ENCODE assay signal across 24 mouse cellular contexts in the genomic region with DNA sequence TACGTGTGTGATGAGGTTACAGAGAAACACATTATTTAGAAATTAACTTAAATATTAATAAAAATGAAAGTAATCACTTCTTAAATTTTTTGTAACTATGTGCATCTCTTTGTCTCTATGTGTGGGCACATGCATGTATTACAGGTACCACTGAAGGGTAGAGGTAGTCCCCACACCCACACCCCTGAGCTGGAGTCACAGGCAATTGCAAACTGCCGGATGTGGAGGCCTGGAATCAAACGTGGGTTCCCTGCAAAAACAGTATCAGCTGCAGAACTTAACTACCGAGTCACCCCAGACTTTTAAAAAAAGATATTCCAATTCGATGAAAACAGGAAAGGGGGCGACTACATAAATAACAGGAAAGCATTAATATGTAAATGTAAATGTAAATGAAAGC.
A peak's percentile ranks its signal among the peaks of the same experiment; 100 is the strongest.
DNase-seq lines count a peak whose midpoint lies in the region; ATAC-seq and TF ChIP-seq lines count a peak whose summit lies in the region.
"Had no signal": no experiment of that assay in that cellular context is flagged by ENCODE, and none has a peak within 500 bp of the region (broad histone marks: within the 10 kb centered on the region; RNA-seq: fewer than 3 reads in every experiment).

No protein-coding gene starts in this region.

- intact Hi-C loops in gastrocnemius, adult 2 months (cut with DNase I): no loop called here

- 0 out of 2 replicates have a peak, but pooled peaks have one; percentile 44 for ATAC-seq in forebrain, embryonic 14.5 days
- ATAC-seq in megakaryocyte progenitor cell, adult 5-6 weeks (replicated peaks; ENCODE audit: poor library complexity): no peak
- ATAC-seq: activated CD4-positive, CD25-positive, alpha-beta regulatory T cell, adult 4 months; forebrain, embryonic 16.5 days; intestine, postnatal 0 days had no signal

- no peaks in the 10 kb centered on the region for H3K27me3 ChIP-seq in forebrain, embryonic 14.5 days (replicated peaks; ENCODE audit: control insufficient read depth, insufficient read depth, low read length)
- no peaks in the 10 kb centered on the region for H3K27me3 ChIP-seq in forebrain, embryonic 10.5 days (ENCODE audit: poor library complexity, severe bottlenecking)
- H3K27me3 ChIP-seq: embryonic facial prominence, embryonic 13.5 days; hindbrain, embryonic 12.5 days; hindbrain, embryonic 15.5 days had no signal

- H3K9ac ChIP-seq in forebrain, embryonic 14.5 days (ENCODE audit: low read length): no peak overlapping the region
- H3K9ac ChIP-seq: embryonic facial prominence, embryonic 13.5 days; hindbrain, embryonic 12.5 days; hindbrain, embryonic 15.5 days had no signal

- WGBS in forebrain, embryonic 14.5 days: 23% methylated on average over 6 of the region's 6 CpGs
- WGBS in forebrain, embryonic 10.5 days: 55% methylated on average over 6 of the region's 6 CpGs

- peaks cover 4% of the 10 kb centered on the region; the same call in 1 of the 2 replicates for H3K4me1 ChIP-seq in forebrain, embryonic 14.5 days (ENCODE audit: control insufficient read depth, insufficient read depth, low read length)
- H3K4me1 ChIP-seq in forebrain, embryonic 10.5 days: no peaks in the 10 kb centered on the region
- H3K4me1 ChIP-seq: embryonic facial prominence, embryonic 10.5 days; embryonic facial prominence, embryonic 13.5 days; hindbrain, embryonic 15.5 days had no signal

- H3K27ac ChIP-seq in forebrain, embryonic 14.5 days (ENCODE audit: low read depth, low read length): no peak overlapping the region
- H3K27ac ChIP-seq in forebrain, embryonic 10.5 days: no peak overlapping the region
- peak overlapping the region; percentile 78; the same call in 1 of the 2 replicates for H3K27ac ChIP-seq in gastrocnemius, adult 2 months
- H3K27ac ChIP-seq: embryonic facial prominence, embryonic 10.5 days; embryonic facial prominence, embryonic 13.5 days; hindbrain, embryonic 12.5 days; hindbrain, embryonic 15.5 days had no signal

- TF ChIP-seq CTCF in gastrocnemius, adult 2 months (IDR thresholded peaks at IDR 0.05): no peak

- H3K9me3 ChIP-seq in forebrain, embryonic 14.5 days (replicated peaks; ENCODE audit: control insufficient read depth, low read length): no peaks in the 10 kb centered on the region
- H3K9me3 ChIP-seq in forebrain, embryonic 10.5 days: no peaks in the 10 kb centered on the region
- H3K9me3 ChIP-seq: embryonic facial prominence, embryonic 10.5 days; embryonic facial prominence, embryonic 13.5 days; hindbrain, embryonic 12.5 days; hindbrain, embryonic 15.5 days had no signal

- H3K36me3 ChIP-seq in forebrain, embryonic 14.5 days (ENCODE audit: control insufficient read depth, insufficient read depth, low read length): no peaks in the 10 kb centered on the region
- no peaks in the 10 kb centered on the region for H3K36me3 ChIP-seq in forebrain, embryonic 10.5 days (replicated peaks)
- H3K36me3 ChIP-seq: embryonic facial prominence, embryonic 10.5 days; embryonic facial prominence, embryonic 13.5 days; hindbrain, embryonic 12.5 days had no signal

- H3K4me3 ChIP-seq in forebrain, embryonic 14.5 days (ENCODE audit: low read depth, low read length): no peak overlapping the region
- H3K4me3 ChIP-seq in forebrain, embryonic 10.5 days: no peak overlapping the region
- no peak overlapping the region for H3K4me3 ChIP-seq in gastrocnemius, adult 2 months
- H3K4me3 ChIP-seq: embryonic facial prominence, embryonic 10.5 days; embryonic facial prominence, embryonic 13.5 days; erythroblast, embryonic 14.5 days; hindbrain, embryonic 12.5 days; hindbrain, embryonic 15.5 days had no signal

- H3K4me2 ChIP-seq in forebrain, embryonic 14.5 days (ENCODE audit: low read length): no peak overlapping the region
- H3K4me2 ChIP-seq: embryonic facial prominence, embryonic 13.5 days; heart, embryonic 11.5 days; hindbrain, embryonic 12.5 days; hindbrain, embryonic 15.5 days had no signal

- DNase-seq in forebrain, embryonic 14.5 days (ENCODE audit: low spot score): no peak
- no peak for DNase-seq in forebrain, embryonic 10.5 days (ENCODE audit: extremely low spot score, low spot score)
- DNase-seq in gastrocnemius, adult 2 months: no peak
- no peak for DNase-seq in gastrocnemius, adult 8-10 months (ENCODE audit: low spot score in 2 of 2)
- DNase-seq in telencephalon, adult 2 months (ENCODE audit: low read depth, low spot score): peak; percentile 17
- DNase-seq: adrenal gland, postnatal 10 days; cerebellum, adult 11-12 months; cerebellum, adult 8-10 months; cerebellum, postnatal 10 days; cerebellum, postnatal 36 days; embryo, embryonic 11 days; gastrocnemius, postnatal 14 days; heart, adult 11 months; kidney, adult 8-10 months had no signal
